Mouse (Mus musculus) cerebellum, adult 2 months (tissue): Measurements from ENCODE around the gene Clgn.

ENCODE experiments used
- CTCF ChIP-seq: fragments of 200-500 bp; IDR thresholded peaks from 2 replicates; pipeline ENCODE4 v1.5.1; 2011; ENCODE audit warnings: low read depth, mild to moderate bottlenecking, control low read depth, low read length, moderate library complexity, borderline replicate concordance; ENCODE audit not compliant: insufficient read depth
- POLR2A ChIP-seq: fragments of 200-500 bp; IDR thresholded peaks from 2 replicates; pipeline ENCODE4 v1.6.1; 2011; ENCODE audit warnings: low read length, control low read depth, borderline replicate concordance; ENCODE audit not compliant: insufficient read depth

GRCm38 (mm10) chr8:83381016-83381415, 8.7 kb upstream of the Clgn start:
- TF ChIP-seq CTCF (no peak), POLR2A (no peak)
